Mouse (Mus musculus): ENCODE data around the gene Rae1. TPM values are rescaled to one million over a fixed set of nuclear protein-coding genes. Genes with fewer than 3 reads are reported as not detected.
A peak's percentile ranks its signal among the peaks of the same experiment; 100 is the strongest.

Gene Rae1
- polyA plus RNA-seq, 1 experiment from 2014 or later, result 110 TPM

GRCm38 (mm10) chr2:173041242-173041641 is 41.3 kb downstream of the Rae1 start:
- Histone ChIP-seq H3K27ac (no peak overlapping the region), H3K9ac (no peak overlapping the region), H3K36me3 (no peaks in the 10 kb centered on the region), H3K9me3 (no peaks in the 10 kb centered on the region), H3K4me1 (0 out of 2 replicates have a peak, but pooled peaks cover 1% of the 10 kb centered on the region), H3K4me3 (replicated peaks) (no peak overlapping the region), H3K4me2 (no peak overlapping the region), H3K27me3 (replicated peaks) (no peaks in the 10 kb centered on the region)
- 54% methylated on average over 5 of the region's 5 CpGs for WGBS
- no peak for ATAC-seq (ENCODE audit: insufficient read depth, low FRiP score, low read depth)

DNA sequence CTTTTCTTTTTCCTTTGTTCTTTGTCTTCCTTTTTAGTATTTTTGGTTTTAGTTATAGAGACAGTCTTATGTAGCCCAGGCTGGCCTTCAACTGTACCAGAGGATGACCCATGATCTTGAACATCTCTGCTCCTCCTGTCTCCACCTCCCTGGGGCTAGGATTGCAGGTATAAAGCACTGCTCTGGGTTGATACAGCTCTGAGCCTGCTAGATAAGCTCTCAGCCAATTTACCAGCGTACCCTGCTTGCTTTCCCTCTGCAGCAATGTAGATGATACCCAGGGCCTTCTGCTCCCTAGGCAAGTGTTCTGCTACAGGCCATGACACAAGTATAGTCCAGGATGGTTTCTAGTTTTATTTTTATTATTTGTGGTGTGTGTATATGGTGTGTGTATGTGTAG is 42.0 kb downstream of the Rae1 start:
- ATAC-seq (ENCODE audit: insufficient read depth, low FRiP score, low read depth), result no peak
- H3K27ac ChIP-seq, result no peak overlapping the region
- H3K36me3 ChIP-seq, result no peaks in the 10 kb centered on the region
- no peaks in the 10 kb centered on the region for H3K27me3 ChIP-seq (replicated peaks)
- 0 out of 2 replicates have a peak, but pooled peaks cover 3% of the 10 kb centered on the region for H3K4me1 ChIP-seq
- H3K9me3 ChIP-seq, result no peaks in the 10 kb centered on the region
- no peak overlapping the region for H3K4me3 ChIP-seq (replicated peaks)
- no peak overlapping the region for H3K4me2 ChIP-seq
- 81% methylated on average over 1 of the region's 1 CpGs for WGBS
- H3K9ac ChIP-seq, result no peak overlapping the region

GRCm38 (mm10) chr2:173042504-173043162 is 42.7 kb downstream of the Rae1 start:
- Histone ChIP-seq H3K4me2 (no peak overlapping the region), H3K4me3 (replicated peaks) (no peak overlapping the region), H3K27ac (no peak overlapping the region), H3K9me3 (no peaks in the 10 kb centered on the region), H3K27me3 (replicated peaks) (no peaks in the 10 kb centered on the region), H3K4me1 (0 out of 2 replicates have a peak, but pooled peaks cover 3% of the 10 kb centered on the region), H3K9ac (no peak overlapping the region), H3K36me3 (no peaks in the 10 kb centered on the region)
- ATAC-seq (ENCODE audit: insufficient read depth, low FRiP score, low read depth), result no peak
- 71% methylated on average over 11 of the region's 11 CpGs for WGBS

DNA sequence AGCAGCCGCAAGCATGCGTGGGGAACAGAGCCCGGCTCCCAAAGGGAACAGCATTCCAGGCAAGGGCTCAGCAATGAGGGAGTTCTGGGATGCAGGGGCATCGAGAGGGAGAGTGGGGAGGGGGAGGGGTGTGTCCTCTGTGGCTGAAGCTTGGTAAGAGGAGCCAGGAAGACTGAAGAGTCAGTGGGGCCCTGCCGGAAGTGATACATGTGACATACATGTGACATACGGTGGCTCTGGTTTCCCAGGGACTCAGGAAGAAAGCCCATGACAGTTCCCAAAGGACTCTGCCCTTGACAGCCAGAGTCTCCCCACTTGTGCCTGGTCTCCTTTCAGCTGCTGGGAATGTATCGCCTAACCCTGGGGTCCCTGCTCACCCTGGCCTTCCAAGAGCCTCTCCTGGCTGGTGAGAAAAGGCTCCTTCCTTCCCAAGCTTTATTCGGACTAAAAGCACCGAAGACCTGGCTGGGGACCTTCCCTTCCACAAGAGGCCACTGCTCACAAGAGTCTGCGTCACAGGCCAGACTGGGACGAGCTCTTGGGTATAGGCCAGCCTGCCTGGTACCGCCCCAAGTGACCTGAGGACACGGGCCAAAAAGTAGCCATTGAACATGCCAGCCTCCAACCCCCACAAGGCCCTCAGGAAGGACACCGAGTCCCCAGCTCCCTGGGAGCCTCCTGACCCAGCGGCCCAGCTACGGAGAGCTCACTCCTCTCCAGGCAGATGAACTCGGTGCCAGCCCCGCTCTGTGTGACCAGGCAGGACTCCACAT is 44.5 kb downstream of the Rae1 start:
- Histone ChIP-seq H3K36me3 (no peaks in the 10 kb centered on the region), H3K4me1 (0 out of 2 replicates have a peak, but pooled peaks cover 3% of the 10 kb centered on the region), H3K4me2 (no peak overlapping the region), H3K27ac (no peak overlapping the region), H3K9me3 (no peaks in the 10 kb centered on the region), H3K9ac (no peak overlapping the region), H3K4me3 (replicated peaks) (no peak overlapping the region), H3K27me3 (replicated peaks) (no peaks in the 10 kb centered on the region)
- WGBS, result 77% methylated on average over 18 of the region's 18 CpGs
- ATAC-seq (ENCODE audit: insufficient read depth, low FRiP score, low read depth), result no peak

DNA sequence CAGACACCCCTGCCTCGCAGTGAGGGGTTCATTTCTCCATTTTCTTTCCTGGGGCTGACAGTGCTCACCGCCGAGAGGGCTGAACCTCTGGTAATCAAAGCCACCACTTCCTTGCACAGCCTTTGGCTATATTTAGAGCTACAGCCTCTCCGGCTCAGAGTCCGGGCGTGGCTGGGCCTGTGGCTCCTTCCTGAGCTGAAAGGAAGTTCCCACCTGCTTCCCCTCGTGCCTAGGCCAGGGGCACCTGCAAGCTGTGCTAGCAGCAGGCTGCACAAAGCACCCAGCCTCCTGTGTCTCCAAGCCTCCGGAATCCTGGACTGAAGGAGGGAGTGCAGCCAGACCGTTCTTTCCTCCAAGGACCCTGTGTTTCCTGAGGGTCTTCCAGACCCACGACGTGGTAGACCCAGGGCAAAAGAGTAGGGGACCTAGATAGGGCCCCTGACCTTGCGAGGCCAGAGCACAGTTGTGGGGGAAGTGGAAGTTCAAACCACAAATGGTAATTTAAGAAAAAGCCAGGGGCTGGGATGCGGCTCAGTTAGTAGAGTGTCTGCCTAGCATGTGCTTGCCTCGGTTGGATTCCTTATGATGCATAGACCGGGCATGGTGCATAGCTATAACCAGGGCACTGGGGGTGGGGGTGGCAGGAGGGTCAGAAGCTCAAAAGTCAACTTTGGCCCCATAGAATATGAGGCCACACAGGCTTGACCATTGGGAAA is 46.8 kb downstream of the Rae1 start:
- 59% methylated on average over 15 of the region's 15 CpGs for WGBS
- H3K4me2 ChIP-seq, result no peak overlapping the region
- no peaks in the 10 kb centered on the region for H3K27me3 ChIP-seq (replicated peaks)
- H3K4me1 ChIP-seq, result peaks cover 3% of the 10 kb centered on the region; the same call in 1 of the 2 replicates
- no peaks in the 10 kb centered on the region for H3K9me3 ChIP-seq
- 0 out of 2 replicates have a peak overlapping the region, but pooled peaks have one; percentile 4 for H3K27ac ChIP-seq
- no peak overlapping the region for H3K9ac ChIP-seq
- no peak for ATAC-seq (ENCODE audit: insufficient read depth, low FRiP score, low read depth)
- no peaks in the 10 kb centered on the region for H3K36me3 ChIP-seq
- H3K4me3 ChIP-seq (replicated peaks), result no peak overlapping the region

GRCm38 (mm10) chr2:173047471-173047870 is 47.6 kb downstream of the Rae1 start:
- Histone ChIP-seq H3K36me3 (no peaks in the 10 kb centered on the region), H3K4me1 (peaks cover 3% of the 10 kb centered on the region; the same call in 1 of the 2 replicates), H3K9ac (no peak overlapping the region), H3K27ac (no peak overlapping the region), H3K9me3 (no peaks in the 10 kb centered on the region), H3K27me3 (replicated peaks) (no peaks in the 10 kb centered on the region), H3K4me3 (replicated peaks) (no peak overlapping the region), H3K4me2 (no peak overlapping the region)
- 73% methylated on average over 5 of the region's 5 CpGs for WGBS
- no peak; the same call in 1 of the 2 replicates for ATAC-seq (ENCODE audit: insufficient read depth, low FRiP score, low read depth)

GRCm38 (mm10) chr2:173048041-173048745 is 48.3 kb downstream of the Rae1 start:
- H3K9ac ChIP-seq, result no peak overlapping the region
- no peaks in the 10 kb centered on the region for H3K27me3 ChIP-seq (replicated peaks)
- H3K4me1 ChIP-seq, result peaks cover 3% of the 10 kb centered on the region; the same call in 1 of the 2 replicates
- H3K27ac ChIP-seq, result no peak overlapping the region
- H3K36me3 ChIP-seq, result no peaks in the 10 kb centered on the region
- 57% methylated on average over 17 of the region's 17 CpGs for WGBS
- H3K4me2 ChIP-seq, result no peak overlapping the region
- no peak overlapping the region for H3K4me3 ChIP-seq (replicated peaks)
- ATAC-seq (ENCODE audit: insufficient read depth, low FRiP score, low read depth), result no peak
- H3K9me3 ChIP-seq, result no peaks in the 10 kb centered on the region

GRCm38 (mm10) chr2:173049231-173049630 is 49.3 kb downstream of the Rae1 start:
- Histone ChIP-seq H3K4me1 (peaks cover 3% of the 10 kb centered on the region; the same call in 1 of the 2 replicates), H3K27me3 (replicated peaks) (no peaks in the 10 kb centered on the region), H3K9me3 (no peaks in the 10 kb centered on the region), H3K27ac (no peak overlapping the region), H3K4me2 (no peak overlapping the region), H3K9ac (no peak overlapping the region), H3K36me3 (no peaks in the 10 kb centered on the region), H3K4me3 (replicated peaks) (no peak overlapping the region)
- ATAC-seq (ENCODE audit: insufficient read depth, low FRiP score, low read depth), result no peak
- WGBS, result 83% methylated on average over 3 of the region's 3 CpGs

DNA sequence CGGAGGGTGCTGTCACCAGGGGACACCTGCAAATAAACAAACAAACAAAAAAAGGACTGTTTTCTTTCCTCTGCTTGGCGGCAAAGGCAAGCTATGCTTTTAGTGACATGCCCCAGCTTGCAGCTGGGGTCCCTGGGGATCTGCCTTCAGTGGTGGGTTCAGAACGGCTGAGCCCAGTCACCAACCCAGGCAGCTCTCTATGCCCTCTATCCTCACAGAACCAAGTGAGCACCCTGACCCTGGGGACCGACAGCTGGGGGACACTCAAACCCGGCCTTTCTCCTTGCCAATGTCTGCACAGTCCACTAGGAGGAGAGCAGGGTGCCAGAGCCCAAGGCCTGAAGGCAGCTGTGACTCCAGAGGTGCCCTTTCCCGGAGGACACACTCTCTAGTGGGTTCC is 49.9 kb downstream of the Rae1 start:
- Histone ChIP-seq H3K9ac (no peak overlapping the region), H3K27ac (no peak overlapping the region)

DNA sequence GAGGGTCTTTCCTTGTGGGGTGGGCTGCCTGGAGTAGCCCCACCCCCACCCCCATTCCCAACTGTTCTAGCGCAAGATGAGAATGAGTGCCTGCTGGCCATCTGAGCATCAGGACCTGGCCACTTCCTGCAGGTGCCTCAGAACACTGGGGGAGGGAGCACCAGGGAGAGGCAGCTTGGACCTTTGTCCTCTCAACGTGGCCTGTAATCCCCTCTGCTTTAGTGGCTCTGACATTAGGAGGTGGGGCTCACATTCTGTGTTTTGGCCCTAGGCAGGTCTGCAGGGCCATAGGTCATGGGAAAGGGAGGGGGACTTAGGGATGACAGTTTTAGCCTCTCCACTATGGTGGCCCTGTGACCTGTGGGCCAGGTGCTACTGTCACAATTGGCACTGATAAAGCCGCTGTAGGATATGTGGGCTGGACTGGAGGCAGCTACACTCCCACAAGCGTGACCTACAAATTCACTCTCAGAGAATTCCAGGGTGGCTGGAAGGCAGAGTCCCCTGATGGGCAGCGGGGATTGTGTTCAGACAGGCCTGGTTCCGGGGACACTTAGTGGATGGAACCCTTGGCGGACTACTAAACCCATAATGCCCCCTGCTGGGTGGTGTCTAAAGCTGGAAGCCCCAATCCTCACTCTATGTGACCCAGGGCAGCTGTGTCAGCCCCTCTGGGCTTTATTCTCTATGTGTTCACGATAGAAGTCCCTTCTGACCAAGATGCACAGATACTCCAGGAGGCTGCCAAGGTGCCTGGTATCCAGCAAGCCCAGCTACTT is 50.9 kb downstream of the Rae1 start:
- Histone ChIP-seq H3K4me3 (replicated peaks) (no peak overlapping the region), H3K9me3 (no peaks in the 10 kb centered on the region), H3K27me3 (replicated peaks) (no peaks in the 10 kb centered on the region), H3K9ac (no peak overlapping the region), H3K36me3 (no peaks in the 10 kb centered on the region), H3K4me2 (no peak overlapping the region), H3K27ac (no peak overlapping the region), H3K4me1 (peaks cover 3% of the 10 kb centered on the region; the same call in 1 of the 2 replicates)
- ATAC-seq (ENCODE audit: insufficient read depth, low FRiP score, low read depth), result 0 out of 2 replicates have a peak, but pooled peaks have one; percentile 8
- 48% methylated on average over 8 of the region's 8 CpGs for WGBS

More for the DNA sequence above, 49.9 kb downstream of the Rae1 start:
- 53% methylated on average over 6 of the region's 6 CpGs for WGBS
- H3K4me1 ChIP-seq, result peaks cover 3% of the 10 kb centered on the region; the same call in 1 of the 2 replicates
- no peak for ATAC-seq (ENCODE audit: insufficient read depth, low FRiP score, low read depth)
- no peak overlapping the region for H3K4me3 ChIP-seq (replicated peaks)
- no peaks in the 10 kb centered on the region for H3K36me3 ChIP-seq
- H3K27me3 ChIP-seq (replicated peaks), result no peaks in the 10 kb centered on the region
- H3K4me2 ChIP-seq, result no peak overlapping the region
- H3K9me3 ChIP-seq, result no peaks in the 10 kb centered on the region

GRCm38 (mm10) chr2:173052881-173053280 is 53.0 kb downstream of the Rae1 start:
- Histone ChIP-seq H3K4me2 (no peak overlapping the region), H3K27ac (no peak overlapping the region), H3K4me3 (replicated peaks) (no peak overlapping the region), H3K27me3 (replicated peaks) (no peaks in the 10 kb centered on the region), H3K9me3 (no peaks in the 10 kb centered on the region), H3K36me3 (no peaks in the 10 kb centered on the region), H3K4me1 (no peaks in the 10 kb centered on the region; the same call in 1 of the 2 replicates), H3K9ac (no peak overlapping the region)
- ATAC-seq (ENCODE audit: insufficient read depth, low FRiP score, low read depth), result no peak
- 87% methylated on average over 8 of the region's 8 CpGs for WGBS
